Mouse (Mus musculus) ES-E14 (cell line): ENCODE data around the gene Sctr.

ENCODE experiments used
- CHD2 ChIP-seq: IDR thresholded peaks from 2 replicates; pipeline ENCODE4 v1.6.1; 2014; ENCODE audit warnings: mild to moderate bottlenecking, low read depth, low read length, inconsistent platforms
- HCFC1 ChIP-seq: IDR thresholded peaks from 2 replicates; pipeline ENCODE4 v1.6.1; 2012; ENCODE audit warnings: low read length, inconsistent platforms, borderline replicate concordance; ENCODE audit not compliant: insufficient read depth
- MAFK ChIP-seq: IDR thresholded peaks from 2 replicates; pipeline ENCODE4 v1.6.1; 2014; ENCODE audit warnings: mild to moderate bottlenecking, low read depth, low read length, inconsistent platforms; ENCODE audit not compliant: insufficient read depth
- ZC3H11A ChIP-seq: IDR thresholded peaks from 2 replicates; pipeline ENCODE4 v1.6.1; 2012; ENCODE audit warnings: low read depth, mild to moderate bottlenecking, inconsistent platforms, low read length, borderline replicate concordance
- ZNF384 ChIP-seq: IDR thresholded peaks from 2 replicates; pipeline ENCODE4 v1.6.1; 2012; ENCODE audit warnings: low read depth, low read length, inconsistent platforms

DNA sequence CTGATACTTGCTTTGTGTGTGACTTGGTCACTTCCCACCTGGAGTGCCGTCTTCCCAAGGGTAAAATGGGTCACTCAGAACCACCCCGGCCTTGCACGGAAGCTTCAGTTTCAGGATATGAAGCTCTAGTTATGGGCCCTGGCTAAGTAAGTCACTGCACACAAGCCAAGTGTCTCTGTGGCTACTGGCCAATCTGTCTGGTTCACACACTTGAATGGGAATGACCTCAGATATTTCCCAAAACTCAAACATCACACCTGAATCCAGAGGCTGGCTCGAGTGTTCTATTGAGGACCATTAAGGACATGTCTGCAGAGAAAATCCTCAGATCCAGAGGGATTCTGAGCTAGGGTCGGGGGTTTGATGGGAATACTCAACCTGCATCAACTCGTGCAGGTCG lies 55.5 kb downstream of the Sctr start:
- TF ChIP-seq ZNF384 = no peak
- no peak for TF ChIP-seq CHD2
- TF ChIP-seq MAFK = no peak
- no peak for TF ChIP-seq ZC3H11A
- TF ChIP-seq HCFC1 = no peak
